Mouse (Mus musculus) kidney, embryonic 14.5 days (tissue): Measurements from ENCODE around the gene Slc6a14. TPM values are rescaled to one million over a fixed set of nuclear protein-coding genes. Genes with fewer than 3 reads are reported as not detected.

ENCODE experiments used
- polyA plus RNA-seq: library from polyadenylated mRNA; unstranded; fragments of >200 nt; fragmentation: Nextera tagmentation; extraction: Ambion mirVana; gene quantifications from 2 replicates; pipeline ENCODE4 v1.2.1, GENCODE M21; 2014

The Slc6a14 gene
- polyA plus RNA-seq, 1 experiment from 2014 or later, result not detected

Other genes starting within 250 kb of the Slc6a14 start
- 39.5 and 42.5 TPM in 2 replicates for gene Agtr2, start 230.4 kb upstream of the Slc6a14 start, polyA plus RNA-seq
- not detected in 2 replicates for gene Gm28269, start 30.2 kb downstream of the Slc6a14 start, polyA plus RNA-seq